Mouse (Mus musculus): ENCODE measurements around the gene Ccdc102a. TPM values are rescaled to one million over a fixed set of nuclear protein-coding genes. Genes with fewer than 3 reads are reported as not detected.

Gene Ccdc102a
- polyA plus RNA-seq, 1 experiment from 2014 or later: 8.1 TPM

DNA sequence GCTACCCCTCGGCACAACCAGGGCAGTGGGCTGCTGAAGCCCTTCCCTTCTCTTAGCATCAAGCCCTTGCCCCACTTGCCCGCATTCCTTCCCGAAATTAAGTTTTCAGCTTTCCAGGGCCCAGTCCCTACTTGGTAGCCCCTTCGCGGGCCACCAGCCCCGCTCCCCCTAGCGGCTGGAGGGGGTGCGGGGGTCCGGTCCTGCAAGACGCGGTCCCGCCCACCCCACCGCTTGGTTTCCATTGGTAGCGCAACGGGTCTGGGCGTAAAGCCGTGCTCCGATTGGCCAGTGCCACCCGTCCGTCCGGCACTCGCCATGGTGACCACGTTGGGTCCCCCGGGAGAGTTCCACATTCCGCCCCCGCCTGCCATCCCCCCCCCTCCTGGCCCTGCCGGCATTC lies 546 bp downstream of the Ccdc102a start:
- Histone ChIP-seq H3K9ac (peak overlapping the region; percentile 70), H3K4me1 (replicated peaks) (peaks cover 48% of the 10 kb centered on the region), H3K4me2 (peak overlapping the region; percentile 73), H3K36me3 (no peaks in the 10 kb centered on the region), H3K27ac (replicated peaks) (0 out of 2 replicates have a peak overlapping the region, but pooled peaks have one; percentile 33), H3K27me3 (peaks cover 49% of the 10 kb centered on the region), H3K4me3 (peak overlapping the region; percentile 55), H3K9me3 (no peaks in the 10 kb centered on the region)
- ATAC-seq (ENCODE audit: low read depth): peak; percentile 91
- WGBS: 1% methylated on average over 27 of the region's 27 CpGs

DNA sequence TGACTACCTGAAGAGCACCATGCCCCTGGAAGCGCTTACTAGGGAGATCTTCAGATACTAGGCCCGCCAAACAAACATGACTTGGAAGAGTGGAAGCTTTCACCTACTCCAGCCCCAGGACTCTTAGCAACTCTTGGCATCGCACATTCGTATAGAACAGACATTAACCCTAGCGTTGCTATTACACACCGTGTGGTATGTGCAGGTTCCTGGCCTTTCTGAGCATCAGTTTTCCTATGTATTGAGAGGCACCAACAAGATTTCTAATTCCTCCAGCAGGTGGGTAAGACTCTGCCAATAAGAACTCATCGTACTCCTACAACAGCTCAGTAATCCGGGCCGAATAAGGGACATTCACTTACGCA lies 956 bp downstream of the Ccdc102a start:
- Histone ChIP-seq H3K36me3 (no peaks in the 10 kb centered on the region), H3K27ac (replicated peaks) (no peak overlapping the region), H3K9ac (peak overlapping the region; percentile 70), H3K4me1 (replicated peaks) (peaks cover 48% of the 10 kb centered on the region), H3K9me3 (no peaks in the 10 kb centered on the region), H3K27me3 (peaks cover 53% of the 10 kb centered on the region), H3K4me3 (peak overlapping the region; percentile 55), H3K4me2 (peak overlapping the region; percentile 73)
- 14% methylated on average over 10 of the region's 10 CpGs for WGBS
- ATAC-seq (ENCODE audit: low read depth): no peak

DNA sequence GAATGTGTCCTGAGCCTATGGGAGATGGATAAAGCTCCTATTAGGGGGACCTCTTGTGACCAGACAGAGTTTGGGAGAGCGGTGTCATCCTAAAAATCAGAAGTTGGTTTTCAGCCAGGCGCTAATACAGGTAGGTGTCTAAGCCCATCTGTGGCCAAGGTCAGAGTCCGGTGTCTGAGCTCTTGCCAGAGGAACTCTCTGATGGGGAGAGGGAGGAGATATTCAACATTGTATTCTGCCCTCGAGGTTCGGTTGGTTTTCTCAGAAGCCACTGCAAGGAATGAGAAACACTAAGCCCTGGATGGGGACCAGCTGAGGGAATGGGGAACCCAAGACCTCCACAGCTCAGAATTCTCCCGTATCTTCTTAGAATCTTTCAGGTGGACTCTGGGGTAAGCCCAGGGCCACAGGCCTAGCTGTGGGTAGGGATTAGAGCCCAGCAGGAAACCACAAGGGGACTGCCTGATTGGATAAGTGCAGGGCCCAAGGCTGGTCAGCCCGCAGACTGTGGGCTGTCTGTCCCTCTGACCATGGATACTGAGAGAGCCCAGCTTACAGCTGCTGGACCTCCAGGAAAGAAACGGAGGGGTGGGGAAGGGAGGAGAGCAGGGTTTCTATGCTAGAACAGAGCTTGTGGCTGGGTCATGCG lies 1.5 kb downstream of the Ccdc102a start:
- Histone ChIP-seq H3K9me3 (no peaks in the 10 kb centered on the region), H3K9ac (peak overlapping the region; percentile 70; the same call in 1 of the 2 replicates), H3K27me3 (peaks cover 58% of the 10 kb centered on the region), H3K4me3 (peak overlapping the region; percentile 55), H3K36me3 (no peaks in the 10 kb centered on the region), H3K4me2 (peak overlapping the region; percentile 73), H3K4me1 (replicated peaks) (peaks cover 48% of the 10 kb centered on the region), H3K27ac (replicated peaks) (no peak overlapping the region)
- 57% methylated on average over 9 of the region's 9 CpGs for WGBS
- no peak for ATAC-seq (ENCODE audit: low read depth)

DNA sequence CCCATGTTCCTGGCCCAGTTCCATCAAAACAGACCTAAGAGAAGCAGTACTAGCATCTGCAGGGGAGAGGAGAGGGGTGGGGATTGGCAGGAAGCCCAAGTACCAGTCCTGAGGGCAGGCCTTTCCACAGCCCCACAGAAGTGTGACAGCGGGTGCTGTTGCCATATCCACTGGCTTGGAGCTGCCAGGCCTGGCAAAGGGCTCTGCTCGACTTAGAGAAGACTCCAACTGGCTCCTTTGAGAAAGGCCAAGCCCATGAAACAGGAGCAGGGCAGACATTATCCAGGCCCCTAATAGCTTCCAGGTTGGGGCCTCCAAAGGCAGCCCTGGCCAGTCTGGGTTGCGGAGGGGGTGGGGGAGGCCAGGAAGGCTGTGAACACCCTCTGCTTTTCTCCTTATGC lies 3.2 kb downstream of the Ccdc102a start:
- H3K27ac ChIP-seq (replicated peaks): peak overlapping the region; percentile 24; the same call in 1 of the 2 replicates
- no peak overlapping the region for H3K9ac ChIP-seq
- H3K27me3 ChIP-seq: peaks cover 60% of the 10 kb centered on the region
- no peak overlapping the region for H3K4me3 ChIP-seq
- H3K36me3 ChIP-seq: no peaks in the 10 kb centered on the region
- H3K4me2 ChIP-seq: no peak overlapping the region
- ATAC-seq (ENCODE audit: low read depth): no peak
- no peaks in the 10 kb centered on the region for H3K9me3 ChIP-seq
- peaks cover 48% of the 10 kb centered on the region for H3K4me1 ChIP-seq (replicated peaks)
- WGBS: 66% methylated on average over 3 of the region's 3 CpGs

GRCm38 (mm10) chr8:94914256-94914655 lies 3.6 kb downstream of the Ccdc102a start:
- Histone ChIP-seq H3K27ac (replicated peaks) (no peak overlapping the region), H3K4me1 (replicated peaks) (peaks cover 48% of the 10 kb centered on the region), H3K4me3 (no peak overlapping the region), H3K4me2 (no peak overlapping the region), H3K9me3 (no peaks in the 10 kb centered on the region), H3K9ac (no peak overlapping the region), H3K27me3 (peaks cover 60% of the 10 kb centered on the region), H3K36me3 (no peaks in the 10 kb centered on the region)
- 86% methylated on average over 6 of the region's 6 CpGs for WGBS
- ATAC-seq (ENCODE audit: low read depth): no peak

GRCm38 (mm10) chr8:94913061-94913660 lies 4.7 kb downstream of the Ccdc102a start:
- H3K4me1 ChIP-seq (replicated peaks): peaks cover 51% of the 10 kb centered on the region
- H3K27me3 ChIP-seq: peaks cover 52% of the 10 kb centered on the region
- peak overlapping the region; percentile 76 for H3K4me2 ChIP-seq
- WGBS: 3% methylated on average over 77 of the region's 77 CpGs
- ATAC-seq (ENCODE audit: low read depth): peak; percentile 62
- no peaks in the 10 kb centered on the region for H3K36me3 ChIP-seq
- H3K9ac ChIP-seq: peak overlapping the region; percentile 66
- H3K9me3 ChIP-seq: no peaks in the 10 kb centered on the region
- H3K27ac ChIP-seq (replicated peaks): no peak overlapping the region
- H3K4me3 ChIP-seq: peak overlapping the region; percentile 48

DNA sequence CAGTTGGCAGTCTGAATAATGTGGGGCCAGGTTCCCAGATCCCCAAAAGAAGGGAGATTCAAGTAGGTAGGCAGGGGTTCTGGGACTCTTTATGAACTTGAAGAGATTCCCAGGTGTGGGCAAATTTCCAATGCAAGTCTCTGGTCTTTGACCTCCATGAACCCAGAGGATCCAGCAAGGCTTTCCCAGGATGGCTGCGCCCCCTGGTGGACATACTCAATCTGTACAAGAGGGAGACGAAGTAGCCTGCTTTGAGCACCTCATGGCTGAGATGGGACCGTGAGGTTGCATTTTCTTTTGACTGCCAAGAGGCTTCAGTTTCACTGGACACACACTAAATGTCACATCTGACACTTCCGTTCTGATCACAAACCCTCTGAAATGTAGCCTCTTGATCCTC lies 9.1 kb downstream of the Ccdc102a start:
- Histone ChIP-seq H3K27me3 (peaks cover 25% of the 10 kb centered on the region), H3K27ac (replicated peaks) (no peak overlapping the region), H3K9ac (no peak overlapping the region), H3K4me3 (no peak overlapping the region), H3K4me1 (replicated peaks) (peaks cover 36% of the 10 kb centered on the region), H3K36me3 (no peaks in the 10 kb centered on the region), H3K9me3 (no peaks in the 10 kb centered on the region), H3K4me2 (no peak overlapping the region)
- 8% methylated on average over 4 of the region's 4 CpGs for WGBS
- no peak for ATAC-seq (ENCODE audit: low read depth)

GRCm38 (mm10) chr8:94907591-94908300 lies 10.2 kb downstream of the Ccdc102a start:
- Histone ChIP-seq H3K9ac (no peak overlapping the region), H3K27me3 (peaks cover 15% of the 10 kb centered on the region), H3K4me1 (replicated peaks) (peaks cover 34% of the 10 kb centered on the region), H3K9me3 (no peaks in the 10 kb centered on the region), H3K36me3 (no peaks in the 10 kb centered on the region), H3K4me2 (no peak overlapping the region), H3K27ac (replicated peaks) (no peak overlapping the region), H3K4me3 (no peak overlapping the region)
- ATAC-seq (ENCODE audit: low read depth): no peak
- 86% methylated on average over 18 of the region's 18 CpGs for WGBS

DNA sequence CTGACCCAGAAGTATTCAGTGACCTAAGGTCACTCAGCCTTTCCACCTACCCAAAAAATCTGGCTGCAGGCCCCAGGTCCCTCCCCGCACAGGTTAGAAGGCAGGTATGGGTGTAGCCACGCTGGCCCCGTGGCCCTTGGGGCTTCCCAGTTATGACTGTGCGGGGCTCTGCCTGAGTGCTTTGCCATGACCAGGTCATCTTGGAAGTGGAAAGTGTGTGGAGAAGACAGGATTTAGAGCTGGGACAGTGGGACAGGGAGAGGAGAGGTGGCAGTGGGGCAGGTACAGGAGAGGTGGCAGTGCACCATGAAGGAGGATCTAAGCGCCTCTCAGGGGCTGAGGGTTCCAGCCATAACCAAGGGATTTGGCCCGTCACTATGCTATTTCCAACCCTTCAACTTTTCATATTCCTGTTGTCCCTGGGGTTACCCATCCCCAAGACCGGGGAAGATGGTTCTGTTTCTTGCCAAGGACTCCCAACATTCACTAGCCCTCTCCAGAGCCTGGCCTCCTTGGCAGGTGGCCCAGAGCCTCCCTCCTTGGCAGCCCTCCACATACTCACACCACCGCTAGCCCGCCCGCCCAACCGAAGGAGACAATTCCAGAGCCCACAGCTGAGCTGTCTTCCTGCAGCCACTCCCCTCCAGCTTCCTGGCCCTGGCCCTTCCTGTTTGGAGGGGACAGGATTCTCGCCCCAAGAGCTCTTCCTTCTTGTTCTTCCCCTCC lies 13.3 kb downstream of the Ccdc102a start:
- peak; percentile 57 for ATAC-seq (ENCODE audit: low read depth)
- WGBS: 73% methylated on average over 12 of the region's 12 CpGs
- H3K27me3 ChIP-seq: no peaks in the 10 kb centered on the region
- peak overlapping the region; percentile 34; the same call in 1 of the 2 replicates for H3K27ac ChIP-seq (replicated peaks)
- no peaks in the 10 kb centered on the region for H3K9me3 ChIP-seq
- H3K4me1 ChIP-seq (replicated peaks): peaks cover 44% of the 10 kb centered on the region
- no peaks in the 10 kb centered on the region for H3K36me3 ChIP-seq
- no peak overlapping the region for H3K9ac ChIP-seq
- H3K4me2 ChIP-seq: no peak overlapping the region
- H3K4me3 ChIP-seq: no peak overlapping the region

DNA sequence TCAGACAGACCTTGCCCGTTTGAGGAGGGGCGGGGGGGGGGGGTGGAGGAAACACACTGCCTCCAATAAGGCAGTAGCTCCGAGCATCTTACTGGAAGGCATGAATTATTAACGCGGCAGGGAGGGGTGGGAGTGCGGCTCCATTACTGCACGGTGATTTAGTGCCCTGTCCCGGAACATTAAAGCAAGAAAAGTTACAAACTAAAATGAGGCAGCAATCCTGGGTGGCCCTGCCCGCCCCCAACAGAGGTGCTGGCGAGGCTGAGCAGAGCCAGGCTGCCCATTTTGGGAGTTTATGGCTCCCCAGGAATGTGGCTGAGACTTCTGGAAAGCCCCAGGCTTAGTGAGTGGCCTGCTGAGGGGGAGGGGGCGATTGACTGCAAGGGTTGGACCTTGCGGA lies 14.2 kb downstream of the Ccdc102a start:
- H3K4me2 ChIP-seq: no peak overlapping the region
- H3K4me1 ChIP-seq (replicated peaks): peaks cover 50% of the 10 kb centered on the region
- no peaks in the 10 kb centered on the region for H3K27me3 ChIP-seq
- no peaks in the 10 kb centered on the region for H3K9me3 ChIP-seq
- H3K4me3 ChIP-seq: no peak overlapping the region
- WGBS: 25% methylated on average over 12 of the region's 12 CpGs
- no peaks in the 10 kb centered on the region for H3K36me3 ChIP-seq
- H3K9ac ChIP-seq: no peak overlapping the region
- peak; percentile 19; the same call in 1 of the 2 replicates for ATAC-seq (ENCODE audit: low read depth)
- no peak overlapping the region for H3K27ac ChIP-seq (replicated peaks)

DNA sequence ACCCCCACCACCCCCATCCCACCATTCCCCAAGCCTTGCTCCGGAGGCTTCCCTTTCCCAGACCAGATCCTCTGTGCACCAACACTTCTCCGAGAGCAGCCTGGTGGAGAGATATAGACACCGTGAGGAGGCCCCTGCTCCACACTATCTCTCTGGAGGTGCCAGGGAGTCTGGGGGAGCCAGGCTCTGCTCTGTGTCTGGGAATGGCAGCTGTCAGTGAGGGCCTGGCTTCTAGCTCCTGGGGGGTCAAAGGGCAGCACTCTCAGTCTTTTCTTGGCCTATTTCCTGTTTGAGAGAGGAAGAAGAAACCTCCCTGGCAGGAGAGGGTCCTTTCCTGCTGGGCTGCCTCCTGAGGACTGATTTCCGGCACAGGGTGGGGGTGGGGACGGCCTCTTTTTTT lies 16.9 kb downstream of the Ccdc102a start:
- Histone ChIP-seq H3K27me3 (no peaks in the 10 kb centered on the region), H3K9me3 (no peaks in the 10 kb centered on the region), H3K4me2 (no peak overlapping the region), H3K36me3 (no peaks in the 10 kb centered on the region), H3K4me3 (no peak overlapping the region), H3K27ac (replicated peaks) (peak overlapping the region; percentile 42), H3K9ac (peak overlapping the region; percentile 45; the same call in 1 of the 2 replicates), H3K4me1 (replicated peaks) (peaks cover 48% of the 10 kb centered on the region)
- ATAC-seq (ENCODE audit: low read depth): no peak
- 26% methylated on average over 5 of the region's 5 CpGs for WGBS

DNA sequence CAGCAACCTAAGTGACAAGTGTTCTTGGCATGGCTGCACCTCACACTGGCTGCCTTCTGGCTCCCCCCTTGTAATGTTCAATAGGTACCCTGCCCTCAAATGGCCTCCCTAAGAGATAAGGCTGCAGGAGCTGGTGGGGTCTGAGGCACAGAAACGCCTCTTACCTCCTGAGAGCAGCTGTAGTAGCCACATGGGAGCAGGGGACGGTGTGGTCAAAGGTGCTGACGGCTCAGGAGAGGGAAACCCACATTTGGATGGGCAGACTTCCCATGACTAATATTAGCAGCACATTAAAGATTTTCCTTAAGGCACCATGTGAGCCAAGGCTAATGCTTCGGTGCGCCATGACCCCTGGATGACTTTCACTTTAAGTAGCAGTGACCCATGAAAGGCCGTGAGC lies 17.3 kb downstream of the Ccdc102a start:
- Histone ChIP-seq H3K4me2 (no peak overlapping the region), H3K27ac (replicated peaks) (no peak overlapping the region), H3K36me3 (no peaks in the 10 kb centered on the region), H3K27me3 (no peaks in the 10 kb centered on the region), H3K9ac (peak overlapping the region; percentile 45; the same call in 1 of the 2 replicates), H3K4me3 (no peak overlapping the region), H3K4me1 (replicated peaks) (peaks cover 46% of the 10 kb centered on the region), H3K9me3 (no peaks in the 10 kb centered on the region)
- 18% methylated on average over 6 of the region's 6 CpGs for WGBS
- no peak for ATAC-seq (ENCODE audit: low read depth)

Data from neural tube, embryonic 13.5 days (tissue).